Mouse (Mus musculus): ENCODE measurements at regions not wholly inside any gene's neighbourhood (a gene's known extent, or its start where the extent isn't known, plus 50 kb on each side); places are given as distances from the start of the nearest gene placed in this dataset.

GRCm38 (mm10) chr3:31831913-31832312, 70.4 kb upstream of the Kcnmb2 start:
- no peak for DNase-seq
- WGBS = 56% methylated on average over 1 of the region's 1 CpGs
- H3K79me2 ChIP-seq (replicated peaks; ENCODE audit: control insufficient read depth, insufficient read depth, low read length) = no peaks in the 10 kb centered on the region
- TF ChIP-seq POLR2A (IDR thresholded peaks at IDR 0.05; ENCODE audit: insufficient read depth, low read depth, low read length) = no peak
- no peak for TF ChIP-seq CTCF (IDR thresholded peaks at IDR 0.05)
- TF ChIP-seq EP300 (IDR thresholded peaks at IDR 0.05; ENCODE audit: insufficient read depth, low read depth, low read length) = no peak
- no peaks in the 10 kb centered on the region for H3K27me3 ChIP-seq (ENCODE audit: control insufficient read depth, insufficient read depth, low read length)
- H3K4me1 ChIP-seq (ENCODE audit: control insufficient read depth, insufficient read depth, low read length) = no peaks in the 10 kb centered on the region
- H3K4me3 ChIP-seq = no peak overlapping the region
- no peaks in the 10 kb centered on the region for H3K36me3 ChIP-seq (ENCODE audit: control insufficient read depth, insufficient read depth, low read length)
- intact Hi-C loops (cut with DNase I) = no loop called here
- H3K27ac ChIP-seq = no peak overlapping the region
- no peak overlapping the region for H3K9ac ChIP-seq (ENCODE audit: low read depth, low read length)

- intact Hi-C loops (cut with DNase I) = no loop called here
- no peaks in the 10 kb centered on the region for H3K27me3 ChIP-seq (ENCODE audit: control insufficient read depth, insufficient read depth, low read length)
- TF ChIP-seq EP300 (IDR thresholded peaks at IDR 0.05; ENCODE audit: insufficient read depth, low read depth, low read length) = no peak
- no peak for TF ChIP-seq POLR2A (IDR thresholded peaks at IDR 0.05; ENCODE audit: insufficient read depth, low read depth, low read length)
- TF ChIP-seq CTCF (IDR thresholded peaks at IDR 0.05) = no peak
- no peak overlapping the region for H3K4me3 ChIP-seq
- no peaks in the 10 kb centered on the region for H3K36me3 ChIP-seq (ENCODE audit: control insufficient read depth, insufficient read depth, low read length)
- no peak for DNase-seq
- no peaks in the 10 kb centered on the region for H3K4me1 ChIP-seq (ENCODE audit: control insufficient read depth, insufficient read depth, low read length)
- H3K27ac ChIP-seq = no peak overlapping the region
- no peak overlapping the region for H3K9ac ChIP-seq (ENCODE audit: low read depth, low read length)
- WGBS = 81% methylated on average over 1 of the region's 1 CpGs
- H3K79me2 ChIP-seq (replicated peaks; ENCODE audit: control insufficient read depth, insufficient read depth, low read length) = no peaks in the 10 kb centered on the region
Observed at GRCm38 (mm10) chr3:31841253-31841652, 61.1 kb upstream of the Kcnmb2 start.

GRCm38 (mm10) chr3:31847087-31847486, 55.2 kb upstream of the Kcnmb2 start:
- Histone ChIP-seq H3K36me3 (ENCODE audit: control insufficient read depth, insufficient read depth, low read length) (no peaks in the 10 kb centered on the region), H3K4me1 (ENCODE audit: control insufficient read depth, insufficient read depth, low read length) (no peaks in the 10 kb centered on the region), H3K79me2 (replicated peaks; ENCODE audit: control insufficient read depth, insufficient read depth, low read length) (no peaks in the 10 kb centered on the region), H3K27me3 (ENCODE audit: control insufficient read depth, insufficient read depth, low read length) (no peaks in the 10 kb centered on the region), H3K4me3 (no peak overlapping the region), H3K9ac (ENCODE audit: low read depth, low read length) (no peak overlapping the region), H3K27ac (no peak overlapping the region)
- intact Hi-C loops (cut with DNase I) = no loop called here
- DNase-seq = no peak
- 88% methylated on average over 4 of the region's 4 CpGs for WGBS
- no peak for TF ChIP-seq POLR2A (IDR thresholded peaks at IDR 0.05; ENCODE audit: insufficient read depth, low read depth, low read length)
- no peak for TF ChIP-seq EP300 (IDR thresholded peaks at IDR 0.05; ENCODE audit: insufficient read depth, low read depth, low read length)
- no peak for TF ChIP-seq CTCF (IDR thresholded peaks at IDR 0.05)

Measured in heart, adult 2 months (tissue).